Mouse (Mus musculus) kidney, adult 2 months (tissue): ENCODE results near the gene Col27a1.

ENCODE experiments used
- CTCF ChIP-seq: fragments of 200-500 bp; conservative IDR thresholded peaks from 2 replicates; pipeline ENCODE4 v1.5.1; 2011; ENCODE audit warnings: low read depth, mild to moderate bottlenecking, control low read depth, low read length, moderate library complexity, mixed read lengths; ENCODE audit not compliant: insufficient read depth, insufficient read length
- POLR2A ChIP-seq: fragments of 200-500 bp; IDR thresholded peaks from one replicate; pipeline ENCODE4 v1.6.1; 2011; ENCODE audit warnings: low read depth, low read length, control low read depth

DNA sequence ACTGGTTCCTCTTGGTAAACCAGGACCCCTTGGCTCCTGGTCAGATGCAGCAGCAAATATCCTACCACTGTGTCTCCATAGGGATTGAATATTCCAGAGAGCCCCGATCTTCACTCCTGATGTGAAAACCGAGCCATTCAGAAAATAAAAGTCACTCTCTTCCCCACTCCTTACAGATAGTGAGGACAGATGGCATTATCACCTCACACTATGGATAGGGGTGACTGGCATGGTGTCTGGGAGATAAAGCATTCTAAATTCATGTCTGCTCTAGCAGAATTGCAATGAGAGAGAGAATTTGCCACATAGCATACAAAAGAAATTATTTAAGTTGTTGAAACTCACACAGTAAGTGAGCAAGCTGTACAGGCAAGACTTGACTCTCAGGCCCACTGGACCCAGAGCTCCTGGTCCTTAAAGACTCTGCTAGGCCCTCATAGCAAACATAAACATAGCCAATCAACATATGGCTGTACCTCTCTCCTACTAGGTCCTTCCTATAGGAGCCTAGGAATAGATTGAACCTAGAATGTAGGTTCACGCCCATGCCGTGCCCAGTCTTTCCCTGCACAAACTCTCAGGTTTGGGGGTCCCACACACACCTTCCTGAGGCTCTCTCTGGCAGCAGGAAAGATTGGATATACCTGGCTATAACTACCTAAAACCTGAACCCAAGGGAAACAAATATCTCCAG lies 169.0 kb downstream of the Col27a1 start:
- TF ChIP-seq POLR2A (no peak), CTCF (no peak)
